Mouse (Mus musculus) embryo, embryonic 10.5 days (tissue): ENCODE measurements at regions not wholly inside any gene's neighbourhood (a gene's known extent, or its start where the extent isn't known, plus 50 kb on each side); places are given as distances from the start of the nearest gene placed in this dataset.
A peak's percentile ranks its signal among the peaks of the same experiment; 100 is the strongest.

ENCODE experiments used
- DNase-seq: peaks from one replicate; pipeline ENCODE4 v3.0.0-alpha.2; 2015; ENCODE audit warnings: low spot score

- DNase-seq, result no peak
Measured at GRCm38 (mm10) chr8:128056251-128056650, 302.2 kb upstream of the Nrp1 start.

DNA sequence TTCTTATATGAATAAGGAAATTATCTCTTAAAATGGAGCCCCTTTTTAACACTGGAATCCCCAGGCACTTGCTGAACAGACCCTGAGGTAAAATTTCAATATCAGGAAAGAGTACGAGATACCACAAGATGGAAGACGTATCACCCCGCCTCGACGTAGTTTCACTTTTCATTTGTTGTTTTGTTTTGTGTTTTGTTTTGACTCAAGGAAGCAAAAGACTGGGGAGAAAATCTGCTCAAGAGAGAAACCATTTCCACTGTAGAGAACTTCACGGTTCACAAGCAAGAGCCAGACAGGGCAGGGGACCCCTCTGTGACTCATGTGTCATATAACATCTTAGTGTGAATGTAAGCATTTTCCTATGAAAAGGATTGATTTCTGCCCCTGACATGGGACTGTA lies 300.6 kb upstream of the Nrp1 start:
- no peak for DNase-seq

GRCm38 (mm10) chr8:128059817-128060216 lies 298.6 kb upstream of the Nrp1 start:
- DNase-seq, result no peak

DNA sequence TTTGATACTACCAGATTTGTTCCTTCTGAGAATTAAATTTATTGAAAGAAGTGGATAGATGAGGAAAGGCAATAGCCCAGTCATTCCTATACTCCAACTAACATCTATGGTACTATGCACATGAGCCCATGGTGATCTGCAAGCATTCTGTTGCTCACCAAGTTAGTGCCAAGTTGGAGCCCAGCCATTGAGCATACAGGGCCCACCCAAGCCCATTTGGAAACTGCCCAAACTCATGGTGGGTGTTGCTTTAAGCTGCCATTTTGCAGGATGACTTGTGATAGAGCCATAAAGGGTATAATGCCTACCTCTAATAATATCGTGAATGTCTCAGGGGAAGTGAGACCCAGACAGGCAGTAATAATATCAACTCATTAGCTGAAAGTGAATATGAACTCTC lies 294.2 kb upstream of the Nrp1 start:
- no peak for DNase-seq

DNA sequence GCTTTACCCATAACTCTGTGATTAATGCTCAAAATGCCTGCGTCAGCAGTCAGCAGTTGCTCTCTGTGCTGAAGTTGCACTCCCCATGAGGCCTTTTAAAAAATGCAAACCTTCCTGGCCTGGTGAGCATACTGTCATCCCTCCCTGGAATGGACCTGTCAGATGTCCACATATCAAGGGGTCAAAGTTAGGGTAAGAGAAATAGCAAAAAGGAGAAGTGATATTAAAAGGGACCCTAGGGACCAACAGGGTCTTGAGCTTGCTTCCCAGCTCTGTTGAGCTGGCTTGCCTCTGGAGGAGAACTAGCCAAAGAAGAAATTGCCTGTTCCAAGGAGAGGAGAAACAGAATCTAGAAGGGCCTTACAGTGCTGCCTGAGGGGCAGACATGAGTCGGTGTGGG lies 293.3 kb upstream of the Nrp1 start:
- DNase-seq, result no peak

DNA sequence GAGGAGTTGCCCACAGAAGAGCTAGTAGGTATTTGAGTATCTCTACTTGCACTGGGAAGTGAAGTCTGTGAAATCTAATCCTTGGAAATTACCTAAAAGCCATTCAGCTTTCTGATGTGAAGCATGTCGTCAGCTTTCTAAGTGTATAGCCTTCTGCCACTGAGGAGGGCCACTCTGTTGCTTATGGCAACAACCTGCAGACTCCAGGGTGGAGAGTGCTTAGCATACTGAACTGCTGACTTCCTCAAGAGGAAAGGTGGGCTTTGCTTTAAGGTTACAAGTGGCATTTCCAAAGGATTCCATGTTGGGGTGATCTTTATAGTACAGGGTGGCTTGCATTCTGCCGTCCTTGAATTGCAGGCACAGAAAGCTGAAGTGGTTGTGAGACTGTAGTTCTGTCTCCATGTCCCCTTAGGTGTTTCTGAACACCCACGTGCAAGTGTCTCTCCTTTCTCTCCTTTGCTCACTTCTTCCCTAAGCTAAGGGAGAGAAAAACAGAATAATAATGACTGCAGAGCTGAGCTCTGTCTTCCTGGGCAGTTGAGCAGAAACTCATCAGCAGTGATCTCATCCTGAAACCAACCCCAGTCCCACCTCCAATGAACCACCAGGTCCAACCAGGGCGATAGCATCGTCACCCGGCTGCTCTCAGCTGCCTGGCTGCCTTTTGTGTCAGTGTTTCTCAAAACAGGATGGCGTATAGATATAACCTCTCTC lies 292.3 kb upstream of the Nrp1 start:
- no peak for DNase-seq

- DNase-seq, result no peak
Measured at GRCm38 (mm10) chr8:128069749-128070148, 288.7 kb upstream of the Nrp1 start.

- DNase-seq, result no peak
Measured at GRCm38 (mm10) chr8:128075566-128075965, 282.8 kb upstream of the Nrp1 start.

GRCm38 (mm10) chr8:128076226-128076625 lies 282.2 kb upstream of the Nrp1 start:
- DNase-seq, result no peak

GRCm38 (mm10) chr8:128078740-128079139 lies 279.7 kb upstream of the Nrp1 start:
- no peak for DNase-seq

- no peak for DNase-seq
Measured at GRCm38 (mm10) chr8:128085800-128086199, 272.6 kb upstream of the Nrp1 start.

- peak; percentile 18 for DNase-seq
Measured at GRCm38 (mm10) chr8:128087500-128087899, 270.9 kb upstream of the Nrp1 start.

DNA sequence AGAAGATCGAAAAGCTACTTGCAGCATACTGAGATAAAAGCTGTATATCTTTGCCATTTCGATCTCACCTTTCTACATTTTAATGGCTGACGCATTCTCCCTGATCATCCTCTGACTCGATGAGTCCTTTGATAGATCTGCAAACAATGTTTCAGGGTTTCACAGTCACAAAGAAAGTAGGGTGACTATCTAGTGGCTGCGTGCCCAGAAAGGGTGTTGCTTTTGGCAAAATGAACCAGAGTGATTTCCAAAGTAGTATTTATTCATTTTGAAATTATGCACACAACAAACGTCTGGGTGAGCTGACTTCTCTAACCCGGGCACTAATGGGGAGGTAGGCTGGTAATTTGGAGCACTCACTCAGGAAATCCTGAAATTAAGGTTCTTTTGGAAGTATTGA lies 265.6 kb upstream of the Nrp1 start:
- no peak for DNase-seq

DNA sequence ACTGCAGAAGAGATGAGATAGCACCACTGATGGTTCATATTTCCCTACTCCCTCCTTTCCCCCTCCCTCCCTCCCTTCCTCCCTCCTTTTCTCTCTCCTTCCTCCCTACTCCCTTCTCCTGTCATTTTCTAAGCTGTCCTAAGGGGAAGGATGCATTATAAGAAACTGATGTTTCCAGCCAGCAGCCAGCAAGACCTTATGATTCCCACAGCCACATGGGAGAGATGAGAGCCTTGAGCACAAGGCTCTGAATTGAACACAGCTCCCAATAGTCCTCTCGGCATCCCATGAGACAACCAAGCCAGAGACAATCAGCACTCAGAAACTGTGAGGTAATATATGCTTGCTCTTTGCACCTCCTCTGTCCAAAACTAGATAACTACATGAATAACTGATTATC lies 263.0 kb upstream of the Nrp1 start:
- no peak for DNase-seq

DNA sequence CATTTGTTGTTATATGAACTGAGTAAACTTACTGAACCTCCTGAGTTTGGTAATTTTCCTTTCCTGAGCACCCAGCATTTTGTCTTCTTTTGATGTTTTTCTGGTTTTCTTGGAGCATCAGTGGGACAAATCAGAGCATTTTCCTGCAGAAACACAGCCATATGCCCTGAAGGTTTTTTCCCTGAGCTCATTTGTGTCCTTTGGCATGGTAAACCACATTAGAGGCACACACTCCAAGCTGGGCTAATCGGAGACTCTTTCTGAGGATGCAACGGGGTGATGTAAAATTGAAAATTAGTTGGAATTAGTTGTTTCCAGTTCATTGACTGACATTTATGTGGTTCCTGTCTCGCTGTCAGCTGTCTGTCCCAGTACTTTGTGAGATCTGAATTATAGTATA lies 260.8 kb upstream of the Nrp1 start:
- no peak for DNase-seq

DNA sequence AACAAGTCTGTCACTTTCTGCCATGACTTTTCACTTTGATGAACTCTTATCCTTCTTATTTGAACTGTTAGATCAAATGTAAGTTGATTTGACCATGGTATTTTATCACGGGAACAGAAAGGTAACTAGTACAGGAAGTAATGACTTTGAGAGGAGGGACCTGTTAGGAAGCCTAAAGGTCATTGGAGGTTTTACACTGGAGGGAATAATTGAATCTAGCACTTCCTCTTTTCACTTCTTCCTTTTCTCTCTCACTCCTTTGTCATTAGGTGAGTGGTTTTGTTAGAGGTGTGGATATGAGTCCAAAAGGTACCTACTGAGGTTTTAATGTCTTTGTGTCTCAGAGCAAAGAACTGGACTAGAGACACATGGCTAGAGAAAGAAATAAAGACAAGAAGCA lies 255.0 kb upstream of the Nrp1 start:
- no peak for DNase-seq

- DNase-seq, result no peak
Measured at GRCm38 (mm10) chr8:128106569-128106968, 251.8 kb upstream of the Nrp1 start.

- no peak for DNase-seq
Measured at GRCm38 (mm10) chr8:128107041-128107440, 251.4 kb upstream of the Nrp1 start.

GRCm38 (mm10) chr8:128109036-128109435 lies 249.4 kb upstream of the Nrp1 start:
- no peak for DNase-seq

- no peak for DNase-seq
Measured at GRCm38 (mm10) chr8:128111132-128111531, 247.3 kb upstream of the Nrp1 start.

DNA sequence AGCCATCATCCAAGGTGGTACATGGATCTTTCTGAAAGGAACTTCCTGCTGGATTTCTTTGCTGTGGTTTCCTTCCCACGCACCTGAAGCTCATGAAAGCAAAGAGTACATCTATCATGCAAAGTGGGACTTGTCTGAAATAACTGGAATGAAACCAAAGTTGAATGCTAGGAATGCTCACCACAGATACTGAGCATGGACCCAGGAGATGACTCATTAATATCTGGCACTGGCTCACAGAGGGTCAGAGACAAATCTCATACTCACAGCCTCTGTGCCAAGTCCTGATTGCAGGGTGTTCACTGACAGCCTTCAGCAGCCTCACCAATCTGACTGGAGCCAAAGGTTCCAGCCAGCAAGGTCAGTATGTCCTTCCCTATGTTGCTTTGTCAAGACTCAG lies 245.3 kb upstream of the Nrp1 start:
- no peak for DNase-seq

- DNase-seq, result no peak
Measured at GRCm38 (mm10) chr8:128141290-128141966, 217.0 kb upstream of the Nrp1 start.

DNA sequence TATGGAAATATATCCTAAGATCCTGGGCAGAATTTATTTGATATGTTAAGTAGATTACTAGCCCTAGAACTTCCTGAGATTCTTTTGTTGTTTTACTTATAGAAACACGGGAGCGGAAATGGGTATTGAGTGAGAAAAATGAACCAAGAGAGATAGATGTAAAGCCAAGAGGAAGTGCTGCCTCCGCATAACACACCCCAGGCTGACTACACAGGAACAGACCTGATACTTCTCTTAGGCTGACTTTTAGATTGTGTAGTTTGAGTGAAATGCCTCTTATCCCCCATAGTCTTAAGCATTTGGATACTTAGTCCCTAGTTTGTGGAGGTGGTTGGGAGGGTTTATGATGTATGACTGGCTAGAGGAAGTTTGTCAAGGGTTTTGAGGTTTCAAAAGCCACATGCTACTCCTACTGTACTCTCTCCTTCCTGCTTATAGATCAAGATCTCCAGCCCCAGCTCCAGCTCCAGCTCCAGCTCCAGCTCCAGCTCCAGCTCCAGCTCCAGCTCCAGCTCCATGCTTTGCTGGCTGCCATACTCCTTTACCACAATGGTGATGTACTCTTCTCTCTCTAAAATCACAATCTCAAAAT lies 210.0 kb upstream of the Nrp1 start:
- DNase-seq, result no peak

DNA sequence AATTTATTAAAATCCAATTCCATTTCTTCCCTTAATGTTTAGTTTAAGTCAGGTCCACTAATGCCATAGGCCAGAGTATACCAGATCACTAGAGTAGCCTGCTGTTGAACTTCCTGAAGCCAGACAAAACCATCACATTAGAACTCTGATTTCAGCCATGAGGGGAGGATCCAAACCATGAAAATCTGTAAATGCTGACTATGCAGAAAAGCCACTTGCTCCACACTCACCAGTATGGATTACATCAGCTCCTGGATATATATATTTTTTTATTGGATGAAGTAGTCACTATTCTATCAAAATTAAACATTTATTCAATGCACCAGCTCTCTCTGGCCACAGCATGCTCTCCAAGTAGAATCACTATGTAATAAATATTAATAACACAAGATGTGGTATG lies 202.8 kb upstream of the Nrp1 start:
- no peak for DNase-seq
